ENCODE assay signal across 20 mouse cellular contexts in the genomic region with DNA sequence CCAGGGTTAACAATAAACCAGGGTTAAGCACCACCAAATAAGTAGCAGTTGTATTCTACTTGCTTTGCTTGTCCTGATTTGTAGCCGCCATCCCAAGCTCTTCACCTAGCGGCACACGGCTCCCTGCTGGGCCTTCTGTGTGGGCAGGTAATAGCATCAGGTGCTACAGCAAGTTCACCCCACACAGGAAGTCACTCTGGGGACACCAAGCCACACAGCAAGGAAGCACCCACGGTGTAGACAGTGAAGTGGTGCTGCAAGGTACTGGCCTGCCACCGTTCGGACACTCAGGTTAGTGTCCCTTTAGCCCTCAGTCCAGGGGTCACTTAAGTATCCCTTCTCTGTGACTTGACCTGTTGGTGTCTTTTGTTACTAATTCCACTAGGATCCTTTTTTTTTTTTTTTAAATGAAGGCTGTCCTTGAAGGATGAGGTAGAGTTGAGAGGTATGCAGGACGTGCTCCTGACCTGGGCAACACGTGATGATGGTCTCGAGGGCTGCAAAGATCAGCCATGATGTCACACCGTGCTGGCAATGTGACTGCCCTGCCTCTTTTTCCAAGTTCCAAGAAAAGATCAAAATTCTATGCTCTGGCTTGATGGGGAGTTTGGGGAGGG. TPM values are rescaled to one million over a fixed set of nuclear protein-coding genes. Genes with fewer than 3 reads are reported as not detected.
DNase-seq lines count a peak whose midpoint lies in the region; ATAC-seq and TF ChIP-seq lines count a peak whose summit lies in the region.
"Had no signal": no experiment of that assay in that cellular context is flagged by ENCODE, and none has a peak within 500 bp of the region (broad histone marks: within the 10 kb centered on the region; RNA-seq: fewer than 3 reads in every experiment).

No protein-coding gene starts in this region.

- H3K9ac ChIP-seq in kidney, embryonic 16.5 days (replicated peaks; ENCODE audit: low read length): no peak overlapping the region
- H3K9ac ChIP-seq in liver, embryonic 11.5 days (ENCODE audit: low read depth, low read length): no peak overlapping the region
- H3K9ac ChIP-seq: forebrain, embryonic 12.5 days; forebrain, embryonic 15.5 days; heart, embryonic 13.5 days; hindbrain, embryonic 14.5 days had no signal

- TF ChIP-seq POLR2A in kidney, adult 2 months (IDR thresholded peaks at IDR 0.05; ENCODE audit: low read depth, low read length): no peak
- no peak for TF ChIP-seq POLR2A in embryonic fibroblast, embryonic 13.5 days (IDR thresholded peaks at IDR 0.05; ENCODE audit: low read depth, low read length)

- H3K4me1 ChIP-seq in kidney, adult 2 months (ENCODE audit: control insufficient read depth, insufficient read depth, low read length): peaks cover 41% of the 10 kb centered on the region
- peaks cover 93% of the 10 kb centered on the region for H3K4me1 ChIP-seq in kidney, embryonic 16.5 days (ENCODE audit: insufficient read depth, low read length)
- H3K4me1 ChIP-seq in embryonic fibroblast, embryonic 13.5 days (ENCODE audit: control insufficient read depth, insufficient read depth, low read length): peaks cover 25% of the 10 kb centered on the region
- peaks cover 10% of the 10 kb centered on the region for H3K4me1 ChIP-seq in liver, embryonic 11.5 days (replicated peaks; ENCODE audit: control insufficient read depth, insufficient read depth, low read length)
- H3K4me1 ChIP-seq: forebrain, embryonic 12.5 days had no signal

- H3K4me2 ChIP-seq in kidney, embryonic 16.5 days (replicated peaks; ENCODE audit: low read depth, low read length): no peak overlapping the region
- no peak overlapping the region for H3K4me2 ChIP-seq in liver, embryonic 11.5 days
- H3K4me2 ChIP-seq: forebrain, embryonic 12.5 days; forebrain, embryonic 15.5 days; heart, embryonic 13.5 days; hindbrain, embryonic 14.5 days had no signal

- no peaks in the 10 kb centered on the region for H3K9me3 ChIP-seq in kidney, embryonic 16.5 days (ENCODE audit: low read length)
- no peaks in the 10 kb centered on the region for H3K9me3 ChIP-seq in liver, embryonic 11.5 days (ENCODE audit: control insufficient read depth, low read length)
- H3K9me3 ChIP-seq: forebrain, embryonic 12.5 days; forebrain, embryonic 15.5 days; heart, embryonic 13.5 days had no signal

- no peaks in the 10 kb centered on the region for H3K27me3 ChIP-seq in kidney, adult 2 months (replicated peaks; ENCODE audit: control insufficient read depth, insufficient read depth, low read length)
- no peaks in the 10 kb centered on the region for H3K27me3 ChIP-seq in kidney, embryonic 16.5 days (ENCODE audit: insufficient read depth, low read length)
- no peaks in the 10 kb centered on the region for H3K27me3 ChIP-seq in liver, embryonic 11.5 days (replicated peaks; ENCODE audit: control insufficient read depth, insufficient read depth, low read length)
- H3K27me3 ChIP-seq: forebrain, embryonic 12.5 days; forebrain, embryonic 15.5 days; heart, embryonic 13.5 days had no signal

- no peak for ATAC-seq in kidney, embryonic 16.5 days (ENCODE audit: low FRiP score, low TSS enrichment)
- ATAC-seq in liver, embryonic 11.5 days (replicated peaks; ENCODE audit: low FRiP score): no peak
- ATAC-seq: CD4-positive, CD25-positive, alpha-beta regulatory T cell, adult 4 months; forebrain, embryonic 15.5 days; hindbrain, postnatal 0 days; inflammation-experienced regulatory T-cells, adult 6 months had no signal

- no peak for TF ChIP-seq CTCF in kidney, adult 2 months (conservative IDR thresholded peaks at IDR 0.05; ENCODE audit: insufficient read depth, insufficient read length, low read depth, low read length)
- no peak for TF ChIP-seq CTCF in embryonic fibroblast, embryonic 13.5 days (IDR thresholded peaks at IDR 0.05; ENCODE audit: borderline replicate concordance, insufficient read depth, low read length)

- DNase-seq in kidney, adult 2 months: peak; percentile 58
- no peak for DNase-seq in kidney, adult 18-20 months
- no peak for DNase-seq in kidney, adult 11 months
- DNase-seq in liver, embryonic 11.5 days (ENCODE audit: low spot score): no peak
- DNase-seq: adrenal gland, postnatal 14 days; cerebellum, adult 11-12 months; cerebellum, adult 9-10 months; cerebellum, postnatal 14 days; gastrocnemius, postnatal 14 days; heart, postnatal 14 days; heart, postnatal 4 days had no signal

- no peaks in the 10 kb centered on the region for H3K36me3 ChIP-seq in kidney, adult 2 months (ENCODE audit: control insufficient read depth, insufficient read depth, low read length)
- H3K36me3 ChIP-seq in kidney, embryonic 16.5 days (ENCODE audit: insufficient read depth, low read length): no peaks in the 10 kb centered on the region
- H3K36me3 ChIP-seq in liver, embryonic 11.5 days (ENCODE audit: control insufficient read depth, insufficient read depth, low read length): no peaks in the 10 kb centered on the region
- H3K36me3 ChIP-seq: forebrain, embryonic 12.5 days; forebrain, embryonic 15.5 days; heart, embryonic 13.5 days had no signal

- 41% methylated on average over 10 of the region's 10 CpGs for WGBS in kidney, adult 2 months
- 76% methylated on average over 10 of the region's 10 CpGs for WGBS in kidney, embryonic 16.5 days
- WGBS in liver, embryonic 11.5 days: 76% methylated on average over 10 of the region's 10 CpGs

- no peak overlapping the region for H3K4me3 ChIP-seq in kidney, adult 2 months (ENCODE audit: insufficient read depth, low read depth, low read length)
- H3K4me3 ChIP-seq in kidney, embryonic 16.5 days (ENCODE audit: low read length): no peak overlapping the region
- no peak overlapping the region for H3K4me3 ChIP-seq in embryonic fibroblast, embryonic 13.5 days (ENCODE audit: insufficient read depth, low read length)
- H3K4me3 ChIP-seq in liver, embryonic 11.5 days (ENCODE audit: low read depth, low read length): no peak overlapping the region
- H3K4me3 ChIP-seq: forebrain, embryonic 12.5 days; forebrain, embryonic 15.5 days; heart, embryonic 13.5 days had no signal

- peak overlapping the region; percentile 1; the same call in 1 of the 2 replicates for H3K27ac ChIP-seq in kidney, adult 2 months (ENCODE audit: insufficient read depth, low read depth, low read length)
- H3K27ac ChIP-seq in kidney, embryonic 16.5 days (ENCODE audit: low read length): peak overlapping the region; percentile 92; the same call in 1 of the 2 replicates
- peak overlapping the region; percentile 5; the same call in 1 of the 2 replicates for H3K27ac ChIP-seq in embryonic fibroblast, embryonic 13.5 days (ENCODE audit: insufficient read depth, low read length)
- no peak overlapping the region for H3K27ac ChIP-seq in liver, embryonic 11.5 days (ENCODE audit: low read depth, low read length)
- H3K27ac ChIP-seq: forebrain, embryonic 12.5 days; forebrain, embryonic 15.5 days; heart, embryonic 13.5 days; hindbrain, embryonic 14.5 days; hindbrain, postnatal 0 days had no signal

RNA-seq across cellular contexts. Expression of gene Col4a2, which starts 57.6 kb away (rescaled TPM):
- 75.6 and 83.5 TPM in 2 replicates for polyA plus RNA-seq in kidney, adult 2 months (2012; rRNA removed)
- polyA plus RNA-seq in kidney, embryonic 16.5 days (2015; fragmentation: Nextera tagmentation; extraction: Ambion mirVana): 121 and 126 TPM in 2 replicates
- 282 and 415 TPM in 2 replicates for polyA plus RNA-seq in embryonic fibroblast, embryonic 13.5 days (2011; ENCODE audit: insufficient read length, low read depth, missing spikeins)
- 12.2 and 13.1 TPM in 2 replicates for polyA plus RNA-seq in liver, embryonic 11.5 days (2014; fragmentation: Nextera tagmentation; extraction: Ambion mirVana)
- polyA plus RNA-seq: CD4-positive, CD25-positive, alpha-beta regulatory T cell, adult 4 months; inflammation-experienced regulatory T-cells, adult 6 months had no signal

RNA-seq across cellular contexts. Expression of gene Col4a1, which starts 57.6 kb away (rescaled TPM):
- polyA plus RNA-seq in kidney, adult 2 months (2012; rRNA removed): 216 and 304 TPM in 2 replicates
- polyA plus RNA-seq in kidney, embryonic 16.5 days (2015; fragmentation: Nextera tagmentation; extraction: Ambion mirVana): 382 and 440 TPM in 2 replicates
- polyA plus RNA-seq in embryonic fibroblast, embryonic 13.5 days (2011; ENCODE audit: insufficient read length, low read depth, missing spikeins): 757 and 1,094 TPM in 2 replicates
- 40.8 and 45.7 TPM in 2 replicates for polyA plus RNA-seq in liver, embryonic 11.5 days (2014; fragmentation: Nextera tagmentation; extraction: Ambion mirVana)
